Mouse (Mus musculus): ENCODE data around the gene Bcor. TPM values are rescaled to one million over a fixed set of nuclear protein-coding genes. Genes with fewer than 3 reads are reported as not detected.

Gene Bcor
- polyA plus RNA-seq (2016; fragmentation: Nextera tagmentation; extraction: Ambion mirVana) = 23.0 and 23.2 TPM in 2 replicates

DNA sequence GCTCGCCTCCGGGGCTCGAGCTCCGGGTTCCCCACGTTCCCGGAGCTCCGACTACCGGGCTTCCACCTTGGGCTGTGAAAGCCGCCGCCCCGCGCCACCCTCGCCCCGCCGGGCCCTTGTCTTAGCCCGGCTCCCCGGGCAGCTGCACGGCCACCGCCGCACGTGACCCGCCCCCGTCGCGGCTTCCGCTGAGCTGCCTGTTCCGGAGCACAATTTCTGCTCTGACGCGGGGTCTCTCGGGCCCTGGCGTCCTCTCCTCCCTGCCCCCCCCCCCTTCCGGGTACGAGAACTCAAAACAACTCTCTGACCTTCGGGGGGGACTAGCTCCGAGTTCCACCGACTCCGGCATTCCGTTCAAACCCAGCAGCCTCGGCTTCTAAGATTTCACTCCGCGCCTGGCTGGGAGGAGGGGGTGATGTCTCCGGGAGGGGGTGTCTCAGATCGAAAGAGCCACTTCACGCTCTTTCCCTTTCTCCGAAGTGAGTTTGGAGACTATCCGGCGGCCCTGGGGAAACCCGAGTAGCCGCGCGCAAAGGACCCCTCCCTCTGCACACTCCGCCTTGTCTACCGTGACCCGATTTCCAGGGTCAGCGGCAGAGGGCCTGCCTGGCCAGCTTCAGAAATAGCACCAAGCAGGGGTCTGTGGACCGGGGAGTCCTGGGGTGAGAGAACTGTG, at the start of gene Bcor:
TSS of gene Bcor (minus strand) at position 375 of the 676 bp plus-strand sequence.
- H3K27ac ChIP-seq = no peak within 1 kb of the TSS; the same call in 1 of the 2 replicates
- peak within 1 kb of the TSS; percentile 65 for H3K9ac ChIP-seq
- peaks cover 23% of the 10 kb centered on the region for H3K4me1 ChIP-seq
- WGBS = 5% methylated on average over 48 of the region's 56 CpGs
- peak within 1 kb of the TSS; percentile 39 for H3K4me3 ChIP-seq
- H3K9me3 ChIP-seq = no peaks in the 10 kb centered on the region
- peak; percentile 22; the same call in 1 of the 2 replicates for ATAC-seq (ENCODE audit: low FRiP score, low read depth)
- peak within 1 kb of the TSS; percentile 63 for H3K4me2 ChIP-seq (replicated peaks)
- peaks cover 30% of the 10 kb centered on the region for H3K27me3 ChIP-seq (replicated peaks)
- no peaks in the 10 kb centered on the region for H3K36me3 ChIP-seq

DNA sequence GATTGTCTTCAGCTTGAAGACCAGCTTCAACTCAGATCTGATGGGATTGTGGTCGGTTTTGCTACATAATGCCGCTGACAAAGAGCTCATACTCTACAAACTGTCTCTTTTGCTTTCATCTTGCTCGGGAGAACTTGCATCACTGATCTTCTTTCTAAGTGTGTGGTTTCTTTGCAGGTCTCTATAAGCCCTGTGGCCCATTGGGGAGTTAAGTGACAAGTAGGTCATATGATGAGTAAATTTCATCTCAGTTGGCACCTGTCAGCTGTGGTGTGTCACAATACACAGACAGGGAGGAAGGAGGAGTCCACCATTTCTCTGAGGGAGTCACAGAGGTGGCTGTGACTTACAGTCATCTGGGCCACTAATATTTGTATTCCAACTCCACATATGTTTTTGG, 42.8 kb upstream of the Bcor start:
- H3K9ac ChIP-seq = no peak overlapping the region
- H3K4me3 ChIP-seq = no peak overlapping the region
- H3K36me3 ChIP-seq = no peaks in the 10 kb centered on the region
- H3K9me3 ChIP-seq = no peaks in the 10 kb centered on the region
- 87% methylated on average over 3 of the region's 3 CpGs for WGBS
- H3K4me1 ChIP-seq = no peaks in the 10 kb centered on the region
- no peaks in the 10 kb centered on the region for H3K27me3 ChIP-seq (replicated peaks)
- H3K4me2 ChIP-seq (replicated peaks) = no peak overlapping the region
- H3K27ac ChIP-seq = no peak overlapping the region
- ATAC-seq (ENCODE audit: low FRiP score, low read depth) = no peak

DNA sequence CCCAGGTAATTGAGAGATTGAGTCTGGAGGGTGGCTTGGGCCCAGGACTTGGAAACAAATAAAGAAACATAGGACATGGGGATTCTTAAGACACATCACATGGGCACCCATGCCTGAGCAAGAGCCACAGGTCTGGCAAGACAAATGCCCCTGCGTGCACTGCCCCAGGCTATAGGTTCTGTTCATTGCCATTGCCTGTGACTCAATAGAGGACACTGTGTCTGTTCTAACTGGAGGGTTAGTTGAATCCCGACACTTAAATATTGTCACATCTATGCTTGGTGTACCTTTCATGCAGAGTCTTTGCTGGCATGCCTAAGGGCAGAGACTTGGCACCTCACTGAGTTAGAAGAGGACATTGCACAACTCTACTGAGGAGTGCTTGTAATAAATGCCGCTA, 41.0 kb upstream of the Bcor start:
- H3K27ac ChIP-seq = no peak overlapping the region
- H3K36me3 ChIP-seq = no peaks in the 10 kb centered on the region
- H3K4me3 ChIP-seq = no peak overlapping the region
- no peaks in the 10 kb centered on the region for H3K27me3 ChIP-seq (replicated peaks)
- H3K9me3 ChIP-seq = no peaks in the 10 kb centered on the region
- H3K4me2 ChIP-seq (replicated peaks) = no peak overlapping the region
- H3K4me1 ChIP-seq = no peaks in the 10 kb centered on the region
- no peak for ATAC-seq (ENCODE audit: low FRiP score, low read depth)
- no peak overlapping the region for H3K9ac ChIP-seq
- 90% methylated on average over 3 of the region's 3 CpGs for WGBS

DNA sequence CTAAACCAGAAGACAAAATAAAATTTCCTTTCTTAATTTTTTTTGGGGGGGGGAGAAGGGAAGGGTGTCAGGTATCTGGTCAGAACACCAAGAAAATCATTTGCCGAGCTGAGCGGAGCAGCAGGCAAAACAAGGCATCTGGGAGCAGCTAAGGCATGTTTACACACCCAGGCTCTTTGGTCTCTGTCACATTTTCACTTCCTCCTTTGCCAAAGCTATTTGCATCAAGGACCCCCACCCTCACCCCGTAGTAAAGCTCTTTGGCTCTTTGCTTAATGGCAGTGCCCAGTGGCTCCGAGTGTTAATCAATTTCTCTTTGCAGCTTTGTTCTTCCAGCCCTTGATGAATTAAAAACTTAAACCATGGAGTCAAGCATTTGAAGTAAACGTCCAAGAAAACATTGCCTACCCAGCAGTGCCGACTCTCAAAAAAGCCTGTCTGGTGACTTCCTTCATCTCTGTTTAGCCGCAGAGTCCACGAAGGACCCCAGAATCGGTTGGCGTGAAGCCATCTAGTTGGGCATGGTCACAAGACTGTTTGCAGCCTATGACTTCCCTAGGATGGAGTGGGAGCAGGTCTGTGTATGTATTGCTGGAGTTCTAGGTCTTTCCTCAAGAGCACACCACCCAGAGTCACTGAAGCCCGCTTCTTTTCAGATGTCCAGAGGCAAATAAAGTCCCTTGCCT, 35.2 kb upstream of the Bcor start:
- H3K4me1 ChIP-seq = no peaks in the 10 kb centered on the region
- H3K27ac ChIP-seq = no peak overlapping the region
- no peak overlapping the region for H3K4me3 ChIP-seq
- H3K27me3 ChIP-seq (replicated peaks) = no peaks in the 10 kb centered on the region
- no peaks in the 10 kb centered on the region for H3K36me3 ChIP-seq
- ATAC-seq (ENCODE audit: low FRiP score, low read depth) = no peak
- no peak overlapping the region for H3K4me2 ChIP-seq (replicated peaks)
- WGBS = 72% methylated on average over 11 of the region's 11 CpGs
- H3K9ac ChIP-seq = no peak overlapping the region
- no peaks in the 10 kb centered on the region for H3K9me3 ChIP-seq

DNA sequence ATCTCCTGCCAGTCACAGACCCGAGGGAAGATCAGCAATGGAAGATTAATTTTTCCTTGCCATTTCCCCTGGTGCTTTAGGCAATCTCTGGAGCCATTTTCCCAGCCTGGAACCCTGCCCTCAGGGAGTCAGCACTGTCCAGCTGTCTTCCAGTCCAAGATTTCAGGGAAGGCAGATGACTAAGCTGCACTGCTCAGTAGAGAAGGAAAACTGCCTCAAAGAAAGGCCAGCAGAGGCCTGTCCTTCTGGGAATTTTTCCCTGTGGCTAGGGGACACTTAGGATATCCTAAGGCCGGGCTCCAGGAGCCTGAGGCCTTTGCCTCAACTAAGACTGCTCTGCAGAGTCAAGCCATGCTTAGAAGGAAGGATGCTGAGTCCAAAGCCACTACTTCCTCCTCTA, 32.2 kb upstream of the Bcor start:
- H3K36me3 ChIP-seq = no peaks in the 10 kb centered on the region
- H3K27ac ChIP-seq = no peak overlapping the region
- H3K27me3 ChIP-seq (replicated peaks) = no peaks in the 10 kb centered on the region
- no peak overlapping the region for H3K4me2 ChIP-seq (replicated peaks)
- WGBS = 83% methylated on average over 2 of the region's 2 CpGs
- no peak overlapping the region for H3K4me3 ChIP-seq
- H3K9ac ChIP-seq = no peak overlapping the region
- H3K4me1 ChIP-seq = no peaks in the 10 kb centered on the region
- no peaks in the 10 kb centered on the region for H3K9me3 ChIP-seq
- ATAC-seq (ENCODE audit: low FRiP score, low read depth) = no peak

DNA sequence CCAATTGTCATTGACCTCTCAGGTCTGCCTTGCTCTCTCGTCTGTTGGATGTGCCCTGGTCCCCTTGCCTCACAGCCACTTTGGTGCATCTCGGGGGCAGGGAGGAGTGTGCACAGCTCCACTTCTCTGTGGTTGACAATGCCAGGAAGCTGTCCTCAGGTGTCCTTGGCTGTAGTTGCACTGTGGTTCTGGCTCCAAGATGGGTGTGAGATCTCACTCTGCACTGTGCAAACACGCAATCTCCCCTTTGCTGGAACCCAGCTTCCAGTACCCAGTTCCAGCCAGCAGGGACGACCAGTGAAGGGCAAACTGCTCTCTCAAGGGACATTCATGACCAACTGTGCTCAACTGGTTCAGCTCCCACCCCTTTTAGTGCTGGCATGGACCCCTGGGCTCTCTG, 29.4 kb upstream of the Bcor start:
- Histone ChIP-seq H3K9me3 (no peaks in the 10 kb centered on the region), H3K9ac (no peak overlapping the region), H3K4me1 (no peaks in the 10 kb centered on the region), H3K4me3 (no peak overlapping the region), H3K27ac (no peak overlapping the region), H3K36me3 (no peaks in the 10 kb centered on the region), H3K27me3 (replicated peaks) (no peaks in the 10 kb centered on the region), H3K4me2 (replicated peaks) (no peak overlapping the region)
- 80% methylated on average over 4 of the region's 4 CpGs for WGBS
- no peak for ATAC-seq (ENCODE audit: low FRiP score, low read depth)

DNA sequence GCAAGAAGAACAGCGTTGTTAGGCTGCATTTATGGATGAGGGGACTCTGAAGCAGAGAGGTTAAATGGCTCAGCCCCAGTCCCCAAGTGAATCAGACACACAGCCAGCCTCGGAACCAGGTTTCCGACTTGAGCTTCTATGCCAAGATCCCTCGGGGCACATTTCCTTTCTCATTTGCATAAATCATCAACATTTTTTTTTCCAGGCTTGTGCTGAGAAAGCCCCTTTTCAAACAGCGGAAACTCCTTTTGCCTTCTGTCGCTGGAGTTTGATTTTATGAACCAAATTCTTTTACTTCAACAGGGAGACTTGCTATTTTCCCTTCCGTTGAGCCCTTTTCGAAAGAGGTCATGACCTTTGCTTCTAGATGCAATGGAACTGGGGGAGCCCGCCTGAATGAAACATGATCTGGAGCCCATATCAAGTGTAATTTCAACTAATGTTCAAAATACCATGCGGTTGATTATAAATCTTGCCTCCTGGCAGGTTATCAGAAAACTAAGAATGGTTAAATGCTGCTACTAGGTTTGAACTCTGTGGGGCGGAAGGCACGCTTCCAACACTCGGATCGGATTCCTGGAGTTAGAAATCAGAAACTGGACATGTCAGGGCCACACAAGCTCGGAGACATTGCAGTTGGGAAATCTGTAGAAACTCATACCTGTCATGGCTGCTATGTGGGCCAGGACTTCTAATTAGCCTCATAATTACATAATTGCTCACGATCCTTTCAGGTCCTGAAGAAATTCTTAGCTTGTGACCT, 15.2 kb upstream of the Bcor start:
- H3K27me3 ChIP-seq (replicated peaks) = no peaks in the 10 kb centered on the region
- 0 out of 2 replicates have a peak overlapping the region, but pooled peaks have one; percentile 12 for H3K4me2 ChIP-seq (replicated peaks)
- no peak overlapping the region for H3K27ac ChIP-seq
- H3K9me3 ChIP-seq = no peaks in the 10 kb centered on the region
- WGBS = 47% methylated on average over 16 of the region's 16 CpGs
- no peaks in the 10 kb centered on the region; the same call in none of the 2 replicates for H3K4me1 ChIP-seq
- H3K36me3 ChIP-seq = no peaks in the 10 kb centered on the region
- H3K9ac ChIP-seq = no peak overlapping the region
- no peak for ATAC-seq (ENCODE audit: low FRiP score, low read depth)
- no peak overlapping the region for H3K4me3 ChIP-seq

DNA sequence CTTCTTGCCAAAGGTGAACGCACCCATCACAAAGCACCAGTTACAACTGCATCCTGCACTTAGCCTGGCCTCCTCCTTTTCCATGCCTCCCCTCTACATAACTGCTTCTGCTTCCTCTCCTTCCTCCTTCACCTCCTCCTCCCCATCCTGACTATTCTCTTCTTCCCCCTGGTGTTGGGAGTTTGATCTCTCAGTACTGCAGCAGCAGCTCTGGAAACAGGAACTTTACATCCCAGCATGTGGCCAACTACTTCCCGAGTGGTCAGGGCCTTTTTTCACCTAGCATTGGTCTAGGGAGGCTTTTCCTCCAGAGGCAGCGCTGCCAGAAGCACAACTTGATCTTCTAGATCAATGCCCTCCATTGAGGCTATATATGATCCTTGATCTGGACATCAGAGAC, 10.0 kb upstream of the Bcor start:
- H3K9me3 ChIP-seq = no peaks in the 10 kb centered on the region
- H3K9ac ChIP-seq = no peak overlapping the region
- no peaks in the 10 kb centered on the region for H3K36me3 ChIP-seq
- H3K27me3 ChIP-seq (replicated peaks) = no peaks in the 10 kb centered on the region
- H3K4me1 ChIP-seq = no peaks in the 10 kb centered on the region; the same call in 1 of the 2 replicates
- no peak overlapping the region for H3K27ac ChIP-seq
- WGBS = 28% methylated on average over 3 of the region's 3 CpGs
- no peak overlapping the region for H3K4me2 ChIP-seq (replicated peaks)
- H3K4me3 ChIP-seq = no peak overlapping the region
- ATAC-seq (ENCODE audit: low FRiP score, low read depth) = no peak

DNA sequence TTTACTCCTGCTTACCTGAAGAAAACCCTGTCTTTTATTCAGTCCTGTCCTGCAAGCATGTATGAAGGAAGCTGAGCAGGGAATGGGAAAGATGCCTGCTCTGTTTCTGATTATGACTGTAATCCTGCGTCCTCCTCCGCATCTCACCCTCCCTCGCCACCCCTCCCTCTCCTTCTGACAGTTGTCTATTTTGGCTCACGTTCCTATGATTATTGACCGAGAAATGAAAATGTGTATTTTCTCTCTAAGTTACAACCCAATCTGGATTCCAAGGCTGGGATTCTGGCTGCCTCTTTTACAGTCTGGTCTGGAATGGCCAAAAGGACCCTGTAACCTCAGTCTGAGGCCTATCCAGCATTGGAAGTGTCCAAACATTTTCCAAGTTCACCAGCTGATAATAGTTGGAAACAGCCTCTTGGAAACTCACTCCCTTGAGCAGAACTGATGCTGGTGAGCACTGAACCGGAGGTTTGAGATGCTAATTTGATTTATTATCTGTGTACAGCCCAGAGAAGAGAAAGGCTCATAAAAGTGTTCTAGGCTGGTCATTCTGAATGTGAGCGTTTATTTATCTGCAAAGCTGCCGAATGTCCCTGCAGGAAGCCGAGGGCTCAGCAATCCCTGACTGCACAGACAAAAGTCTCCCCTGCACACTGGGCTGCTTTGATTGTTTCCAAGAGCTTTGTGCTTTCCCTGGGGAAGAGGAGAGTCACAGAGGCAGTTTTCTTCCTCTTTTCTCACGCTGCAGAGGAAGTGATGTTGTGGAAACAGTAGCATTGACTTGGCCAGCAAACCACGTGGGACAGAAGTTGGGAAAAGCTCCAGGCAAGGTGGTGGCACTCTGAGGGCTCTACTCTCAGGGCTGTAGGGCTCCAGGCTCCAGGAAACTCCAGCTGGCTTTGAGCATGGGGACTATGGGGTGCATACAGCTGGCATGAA, 4.7 kb upstream of the Bcor start:
- no peak overlapping the region for H3K27ac ChIP-seq
- peak; percentile 80 for ATAC-seq (ENCODE audit: low FRiP score, low read depth)
- WGBS = 34% methylated on average over 11 of the region's 11 CpGs

DNA sequence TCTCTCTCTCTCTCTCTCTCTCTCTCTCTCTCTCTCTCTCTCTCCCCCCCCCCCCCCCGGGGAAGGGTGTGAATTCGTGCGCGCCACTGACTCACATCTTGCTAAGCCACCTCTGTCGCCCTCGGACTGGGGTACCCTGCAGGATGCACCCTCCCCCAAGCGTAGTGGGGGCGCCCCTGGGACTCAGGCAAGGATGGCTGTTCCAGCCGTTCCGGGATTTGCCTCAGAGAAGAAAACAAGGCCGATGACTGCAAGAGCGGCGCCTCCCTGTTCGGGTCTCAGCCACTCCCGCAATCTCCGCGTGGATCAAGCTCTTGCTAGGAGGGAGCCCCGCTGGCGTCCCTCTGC, 647 bp downstream of the Bcor start:
- H3K27me3 ChIP-seq (replicated peaks) = peaks cover 30% of the 10 kb centered on the region

More for the DNA sequence above, 4.7 kb upstream of the Bcor start:
- Histone ChIP-seq H3K27me3 (replicated peaks) (peaks cover 6% of the 10 kb centered on the region; the same call in 1 of the 2 replicates), H3K9ac (no peak overlapping the region), H3K9me3 (no peaks in the 10 kb centered on the region), H3K36me3 (no peaks in the 10 kb centered on the region), H3K4me3 (no peak overlapping the region), H3K4me1 (no peaks in the 10 kb centered on the region; the same call in 1 of the 2 replicates), H3K4me2 (replicated peaks) (no peak overlapping the region)

DNA sequence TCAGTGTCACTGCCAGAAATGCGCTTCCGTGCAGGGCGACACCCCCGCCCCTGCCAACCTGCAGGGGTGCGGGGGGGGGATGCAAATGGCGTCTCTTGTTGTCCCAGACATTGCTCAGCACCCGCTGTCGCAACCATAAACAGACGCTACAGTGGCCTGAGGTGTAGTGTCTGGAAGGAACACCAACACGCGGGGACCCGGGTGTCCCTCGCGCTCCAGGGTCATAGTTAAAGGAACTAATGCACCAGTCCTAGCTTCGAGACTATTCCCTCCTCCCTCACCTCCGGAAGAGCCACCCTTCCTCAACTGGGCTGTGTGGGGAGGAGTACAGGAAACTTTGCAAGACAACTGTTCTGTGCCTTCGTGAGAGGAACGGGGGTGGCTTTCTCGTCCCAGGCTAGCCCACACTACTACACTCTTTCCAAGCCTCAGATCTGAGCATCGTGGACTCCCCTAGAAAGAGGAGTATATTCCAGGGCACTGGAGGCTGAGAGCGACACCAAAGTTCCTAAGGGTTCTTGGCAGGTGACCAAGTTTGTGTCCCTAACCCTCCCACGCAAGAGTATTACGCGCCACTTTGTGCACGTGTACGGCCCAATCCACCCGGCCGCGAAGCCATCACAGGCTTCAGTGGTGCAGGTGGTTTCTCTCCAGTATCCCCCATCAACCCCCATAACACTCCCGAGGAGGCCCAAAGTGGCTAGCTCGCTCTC, 1.2 kb downstream of the Bcor start:
- Histone ChIP-seq H3K4me3 (peak overlapping the region; percentile 39), H3K27me3 (replicated peaks) (peaks cover 36% of the 10 kb centered on the region), H3K4me1 (peaks cover 25% of the 10 kb centered on the region), H3K9me3 (no peaks in the 10 kb centered on the region), H3K4me2 (replicated peaks) (peak overlapping the region; percentile 63), H3K36me3 (no peaks in the 10 kb centered on the region), H3K27ac (no peak overlapping the region), H3K9ac (peak overlapping the region; percentile 65; the same call in 1 of the 2 replicates)
- peak; percentile 42 for ATAC-seq (ENCODE audit: low FRiP score, low read depth)
- 6% methylated on average over 31 of the region's 31 CpGs for WGBS

More for the DNA sequence above, 647 bp downstream of the Bcor start:
- 5% methylated on average over 18 of the region's 19 CpGs for WGBS
- peak overlapping the region; percentile 39 for H3K4me3 ChIP-seq
- no peaks in the 10 kb centered on the region for H3K9me3 ChIP-seq
- H3K27ac ChIP-seq = no peak overlapping the region; the same call in 1 of the 2 replicates
- H3K36me3 ChIP-seq = no peaks in the 10 kb centered on the region
- peak overlapping the region; percentile 63 for H3K4me2 ChIP-seq (replicated peaks)
- peaks cover 25% of the 10 kb centered on the region for H3K4me1 ChIP-seq
- 0 out of 2 replicates have a peak, but pooled peaks have one; percentile 17 for ATAC-seq (ENCODE audit: low FRiP score, low read depth)
- peak overlapping the region; percentile 65 for H3K9ac ChIP-seq

Data from neural tube, embryonic 12.5 days (tissue).